ENCODE assay signal across 19 mouse cellular contexts in the genomic region with DNA sequence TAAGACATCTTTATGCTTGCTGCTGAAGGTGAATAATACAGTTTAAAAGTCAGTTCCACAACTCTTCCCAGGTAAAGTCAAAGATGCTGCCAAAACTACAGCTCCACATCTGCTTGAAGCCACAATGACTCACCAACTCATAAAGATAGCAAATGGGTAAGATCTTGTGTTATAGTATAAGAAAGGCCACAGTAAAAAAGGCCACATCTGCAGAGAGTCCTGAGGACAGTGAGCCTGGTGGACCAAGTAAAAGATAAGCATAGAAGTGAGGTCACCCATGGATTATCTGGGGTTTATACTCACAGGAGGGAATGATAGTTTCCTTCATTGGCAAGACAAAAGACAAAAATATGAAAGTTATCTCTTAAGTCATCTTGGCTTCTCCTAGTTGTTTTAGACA.
"Had no signal": no experiment of that assay in that cellular context is flagged by ENCODE, and none has a peak within 500 bp of the region (broad histone marks: within the 10 kb centered on the region; RNA-seq: fewer than 3 reads in every experiment).

No protein-coding gene starts in this region.

- H3K4me3 ChIP-seq: gastrocnemius, adult 2 months; heart, embryonic 10.5 days; heart, embryonic 12.5 days; hindbrain, embryonic 13.5 days; hindbrain, embryonic 15.5 days; kidney, embryonic 15.5 days; limb, embryonic 13.5 days; limb, embryonic 15.5 days; liver, embryonic 12.5 days had no signal

- ATAC-seq: hindbrain, postnatal 0 days; liver, embryonic 12.5 days had no signal

- H3K4me1 ChIP-seq: hindbrain, embryonic 13.5 days; hindbrain, embryonic 15.5 days; kidney, embryonic 15.5 days; limb, embryonic 13.5 days; limb, embryonic 15.5 days had no signal

- DNase-seq: gastrocnemius, adult 2 months; gastrocnemius, postnatal 10 days; gastrocnemius, postnatal 25 days; heart, adult 18-20 months; heart, postnatal 10 days; kidney, adult 11 months; kidney, postnatal 36 days; layer of hippocampus, adult 9-11 months; layer of hippocampus, postnatal 36 days; left cerebral cortex, postnatal 4 days had no signal
